Mouse (Mus musculus): ENCODE results near the gene Vat1l. TPM values are rescaled to one million over a fixed set of nuclear protein-coding genes. Genes with fewer than 3 reads are reported as not detected.

Vat1l gene
- not detected for polyA plus RNA-seq (2012; fragmentation: generic; extraction: Trizol)

GRCm38 (mm10) chr8:114205221-114205901 lies at the start of gene Vat1l:
Vat1l (plus strand) TSS chr8:114205612.

DNA sequence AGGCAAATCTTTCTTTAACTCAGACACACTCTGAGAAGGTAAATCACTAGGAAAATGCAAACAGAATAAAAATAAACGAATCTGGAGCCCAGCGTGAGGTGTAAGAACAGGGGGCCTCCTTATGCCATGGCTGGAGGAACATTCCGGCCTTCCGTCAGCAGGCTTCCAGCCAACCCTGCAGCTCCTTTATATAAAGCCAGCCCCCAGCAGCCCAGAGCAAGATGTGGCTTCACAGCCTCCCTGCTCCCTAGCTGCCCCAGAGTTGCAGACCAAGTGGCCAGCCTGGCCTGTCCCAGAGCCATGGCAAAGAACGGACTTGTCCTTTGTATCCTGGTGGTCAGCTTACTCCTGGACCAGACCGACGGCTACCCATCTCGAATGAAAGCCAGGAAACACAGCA lies 212.4 kb downstream of the Vat1l start, which contains the start of gene Clec3a:
Gene Clec3a, plus strand, starts transcription at position 301 of the 400 bp plus-strand sequence.

Other genes starting within 250 kb of the Vat1l start
- gene Nudt7, start 72.1 kb upstream of the Vat1l start, polyA plus RNA-seq (2012; fragmentation: generic; extraction: Trizol): not detected
- not detected for gene Clec3a, start 212.5 kb downstream of the Vat1l start, polyA plus RNA-seq (2012; fragmentation: generic; extraction: Trizol)
- gene Wwox, start 234.0 kb downstream of the Vat1l start, polyA plus RNA-seq (2012; fragmentation: generic; extraction: Trizol): 10 to 100 TPM in 1 of 2 experiments, 1 to 10 TPM in 1; 4.7 to 15.9 TPM

Measured in C3H10T1/2 (cell line).